Mouse (Mus musculus) neural tube, embryonic 11.5 days (tissue): ENCODE results near the gene Pfkl. TPM values are rescaled to one million over a fixed set of nuclear protein-coding genes. Genes with fewer than 3 reads are reported as not detected.

Source experiments
- ATAC-seq: fragments of 200-750 bp; cut with Nextera tagmentation; 2 replicates; pipeline ENCODE4 v1.8.0; 2017; ENCODE audit warnings: moderate number of reproducible peaks, mild to moderate bottlenecking, moderate TSS enrichment, moderate library complexity; ENCODE audit not compliant: insufficient read depth, low FRiP score, low TSS enrichment
- DNase-seq: peaks from one replicate; pipeline ENCODE4 v3.0.0-alpha.2; 2015; ENCODE audit warnings: low spot score
- H3K27ac ChIP-seq: fragments of 300-500 bp; sonication (generic); 2 replicates; pipeline ENCODE4 v1.5.1; 2014; ENCODE audit warnings: low read depth, mild to moderate bottlenecking, low read length
- H3K27me3 ChIP-seq: fragments of 300-500 bp; sonication (generic); 2 replicates; pipeline ENCODE4 v1.6.1; 2014; ENCODE audit warnings: mild to moderate bottlenecking, low read length, mixed read lengths; ENCODE audit not compliant: control insufficient read depth, insufficient read depth
- H3K36me3 ChIP-seq: fragments of 300-500 bp; sonication (generic); 2 replicates; pipeline ENCODE4 v1.6.1; 2014; ENCODE audit warnings: mild to moderate bottlenecking, low read length, moderate library complexity, mixed read lengths; ENCODE audit not compliant: control insufficient read depth, insufficient read depth
- H3K4me1 ChIP-seq: fragments of 300-500 bp; sonication (generic); 2 replicates; pipeline ENCODE4 v1.6.1; 2014; ENCODE audit warnings: low read length, mixed read lengths; ENCODE audit not compliant: control insufficient read depth, insufficient read depth
- H3K4me2 ChIP-seq: fragments of 300-500 bp; sonication (generic); 2 replicates; pipeline ENCODE4 v1.6.1; 2014; ENCODE audit warnings: low read depth, mild to moderate bottlenecking, moderate library complexity
- H3K4me3 ChIP-seq: fragments of 300-500 bp; sonication (generic); 2 replicates; pipeline ENCODE4 v1.5.1; 2014; ENCODE audit warnings: low read depth, low read length
- H3K9ac ChIP-seq: fragments of 300-500 bp; sonication (generic); 2 replicates; pipeline ENCODE4 v1.6.1; 2014; ENCODE audit warnings: mild to moderate bottlenecking, low read length
- H3K9me3 ChIP-seq: fragments of 300-500 bp; sonication (generic); 2 replicates; pipeline ENCODE4 v1.6.1; 2016; ENCODE audit warnings: low read length; ENCODE audit not compliant: control insufficient read depth
- WGBS: fragments of 180-500 bp; shearing (Covaris S2); extraction: QIAGEN DNeasy Blood & Tissue Kit; methylation state at CpG from one replicate; pipeline ENCODE4 v1.1.7; 2014; 5-methylcytosine and 5-hydroxymethylcytosine counted together
- polyA plus RNA-seq: library from polyadenylated mRNA; unstranded; fragments of >200 nt; fragmentation: Nextera tagmentation; extraction: Ambion mirVana; gene quantifications from 2 replicates; pipeline ENCODE4 v1.2.1, GENCODE M21; 2014

Pfkl gene
- polyA plus RNA-seq, 1 experiment from 2014 or later = 127 TPM

- Histone ChIP-seq H3K36me3 (no peaks in the 10 kb centered on the region; the same call in 1 of the 2 replicates), H3K27ac (no peak overlapping the region), H3K9me3 (no peaks in the 10 kb centered on the region), H3K27me3 (no peaks in the 10 kb centered on the region), H3K9ac (peak overlapping the region; percentile 84), H3K4me1 (peaks cover 15% of the 10 kb centered on the region), H3K4me3 (0 out of 2 replicates have a peak overlapping the region, but pooled peaks have one; percentile 6), H3K4me2 (peak overlapping the region; percentile 81)
- no peak for ATAC-seq
- WGBS = 80% methylated on average over 3 of the region's 3 CpGs
- no peak for DNase-seq
Observed at GRCm38 (mm10) chr10:78008169-78008568, 1.7 kb downstream of the Pfkl start.

GRCm38 (mm10) chr10:78007203-78007602, 2.7 kb downstream of the Pfkl start:
- H3K27ac ChIP-seq = no peak overlapping the region

GRCm38 (mm10) chr10:78005791-78006438, 4.0 kb downstream of the Pfkl start:
- peaks cover under 1% of the 10 kb centered on the region for H3K36me3 ChIP-seq
- H3K27me3 ChIP-seq = no peaks in the 10 kb centered on the region
- no peak overlapping the region for H3K9ac ChIP-seq
- H3K4me2 ChIP-seq = no peak overlapping the region
- H3K4me3 ChIP-seq = no peak overlapping the region
- WGBS = 95% methylated on average over 4 of the region's 4 CpGs
- H3K4me1 ChIP-seq = peaks cover 15% of the 10 kb centered on the region
- H3K9me3 ChIP-seq = no peaks in the 10 kb centered on the region
- no peak overlapping the region for H3K27ac ChIP-seq
- ATAC-seq = no peak
- no peak for DNase-seq

More at GRCm38 (mm10) chr10:78007203-78007602, 2.7 kb downstream of the Pfkl start:
- DNase-seq (no peak), ATAC-seq (no peak)
- Histone ChIP-seq H3K9ac (peak overlapping the region; percentile 33), H3K4me1 (peaks cover 15% of the 10 kb centered on the region), H3K9me3 (no peaks in the 10 kb centered on the region), H3K4me3 (no peak overlapping the region; the same call in 1 of the 2 replicates), H3K36me3 (no peaks in the 10 kb centered on the region; the same call in 1 of the 2 replicates), H3K4me2 (peak overlapping the region; percentile 19; the same call in 1 of the 2 replicates), H3K27me3 (no peaks in the 10 kb centered on the region)
- WGBS = 37% methylated on average over 7 of the region's 7 CpGs

GRCm38 (mm10) chr10:78004479-78005100, 5.3 kb downstream of the Pfkl start:
- Histone ChIP-seq H3K9ac (no peak overlapping the region), H3K4me3 (no peak overlapping the region)

GRCm38 (mm10) chr10:78002316-78002715, 7.6 kb downstream of the Pfkl start:
- H3K4me2 ChIP-seq = no peak overlapping the region
- H3K36me3 ChIP-seq = peaks cover 18% of the 10 kb centered on the region
- no peak overlapping the region for H3K9ac ChIP-seq
- no peak for ATAC-seq
- no peaks in the 10 kb centered on the region for H3K9me3 ChIP-seq
- H3K4me1 ChIP-seq = no peaks in the 10 kb centered on the region; the same call in none of the 2 replicates
- no peak overlapping the region for H3K27ac ChIP-seq
- 94% methylated on average over 2 of the region's 2 CpGs for WGBS
- no peaks in the 10 kb centered on the region for H3K27me3 ChIP-seq
- H3K4me3 ChIP-seq = no peak overlapping the region
- no peak for DNase-seq

More at GRCm38 (mm10) chr10:78004479-78005100, 5.3 kb downstream of the Pfkl start:
- WGBS = 82% methylated on average over 3 of the region's 3 CpGs
- peaks cover 11% of the 10 kb centered on the region for H3K36me3 ChIP-seq
- peaks cover 15% of the 10 kb centered on the region for H3K4me1 ChIP-seq
- ATAC-seq (no peak), DNase-seq (no peak)
- no peaks in the 10 kb centered on the region for H3K27me3 ChIP-seq
- no peak overlapping the region for H3K4me2 ChIP-seq
- H3K27ac ChIP-seq = no peak overlapping the region
- no peaks in the 10 kb centered on the region for H3K9me3 ChIP-seq

- no peaks in the 10 kb centered on the region; the same call in none of the 2 replicates for H3K4me1 ChIP-seq
- no peak overlapping the region for H3K4me2 ChIP-seq
- DNase-seq = no peak
- H3K4me3 ChIP-seq = no peak overlapping the region
- H3K27me3 ChIP-seq = no peaks in the 10 kb centered on the region
- H3K27ac ChIP-seq = no peak overlapping the region
- H3K36me3 ChIP-seq = peaks cover 18% of the 10 kb centered on the region
- no peak overlapping the region for H3K9ac ChIP-seq
- 89% methylated on average over 11 of the region's 11 CpGs for WGBS
- no peak for ATAC-seq
- no peaks in the 10 kb centered on the region for H3K9me3 ChIP-seq
Observed at GRCm38 (mm10) chr10:78001796-78002195, 8.1 kb downstream of the Pfkl start.

- DNase-seq (no peak), ATAC-seq (no peak)
- no peak overlapping the region for H3K9ac ChIP-seq
- 97% methylated on average over 5 of the region's 5 CpGs for WGBS
- no peak overlapping the region for H3K4me3 ChIP-seq
- peaks cover 18% of the 10 kb centered on the region for H3K36me3 ChIP-seq
- H3K9me3 ChIP-seq = no peaks in the 10 kb centered on the region
- no peak overlapping the region for H3K4me2 ChIP-seq
- H3K4me1 ChIP-seq = no peaks in the 10 kb centered on the region
- no peaks in the 10 kb centered on the region for H3K27me3 ChIP-seq
- H3K27ac ChIP-seq = no peak overlapping the region
Observed at GRCm38 (mm10) chr10:78000200-78000599, 9.7 kb downstream of the Pfkl start.

- ATAC-seq = no peak
- no peak overlapping the region for H3K27ac ChIP-seq
- H3K4me3 ChIP-seq = no peak overlapping the region
- peaks cover 29% of the 10 kb centered on the region for H3K36me3 ChIP-seq
- no peaks in the 10 kb centered on the region for H3K4me1 ChIP-seq
- no peaks in the 10 kb centered on the region for H3K27me3 ChIP-seq
- H3K9me3 ChIP-seq = no peaks in the 10 kb centered on the region
- WGBS = 91% methylated on average over 3 of the region's 3 CpGs
- DNase-seq = no peak
- H3K9ac ChIP-seq = no peak overlapping the region
- H3K4me2 ChIP-seq = no peak overlapping the region
Observed at GRCm38 (mm10) chr10:77995639-77996038, 14.2 kb downstream of the Pfkl start.

- H3K36me3 ChIP-seq = peaks cover 15% of the 10 kb centered on the region
- 79% methylated on average over 5 of the region's 5 CpGs for WGBS
- no peak overlapping the region for H3K4me3 ChIP-seq
- H3K4me2 ChIP-seq = no peak overlapping the region
- DNase-seq = no peak
- no peaks in the 10 kb centered on the region for H3K27me3 ChIP-seq
- H3K4me1 ChIP-seq = no peaks in the 10 kb centered on the region
- no peaks in the 10 kb centered on the region for H3K9me3 ChIP-seq
- H3K27ac ChIP-seq = no peak overlapping the region
- no peak for ATAC-seq
- H3K9ac ChIP-seq = no peak overlapping the region
Observed at GRCm38 (mm10) chr10:77985775-77986174, 24.1 kb downstream of the Pfkl start.
